Mouse (Mus musculus): Measurements from ENCODE around the gene Fig4.

GRCm38 (mm10) chr10:41291021-41291420 lies 12.0 kb downstream of the Fig4 start:
- TF ChIP-seq POLR2AphosphoS2 (IDR thresholded peaks at IDR 0.05; ENCODE audit: insufficient read length, low read depth), result no peak
- TF ChIP-seq POLR2A (IDR thresholded peaks at IDR 0.05; ENCODE audit: insufficient read length, low read depth), result no peak

Data from myocyte (in vitro differentiated cells).